Comparison of ENCODE assay signal across 8 mouse cellular contexts in genomic region chr6:127109402-127109930, GRCm38 (mm10). TPM values are rescaled to one million over a fixed set of nuclear protein-coding genes. Genes with fewer than 3 reads are reported as not detected.
DNase-seq lines count a peak whose midpoint lies in the region; ATAC-seq and TF ChIP-seq lines count a peak whose summit lies in the region.

Tigar (minus strand) TSS chr6:127109557.

- H3K9me3 ChIP-seq in hindbrain, embryonic 13.5 days = no peaks in the 10 kb centered on the region

- WGBS in hindbrain, embryonic 13.5 days = 1% methylated on average over 37 of the region's 37 CpGs

- in situ Hi-C loops in Patski (cut with MboI; ENCODE audit: low pct_unique_long_range_greater_than_20kb) = no loop called here

- peak within 1 kb of the TSS; percentile 9; the same call in 1 of the 2 replicates for H3K27ac ChIP-seq in hindbrain, embryonic 13.5 days

- H3K27me3 ChIP-seq in Patski = no peaks in the 10 kb centered on the region
- H3K27me3 ChIP-seq in hindbrain, embryonic 13.5 days = no peaks in the 10 kb centered on the region

- no peaks in the 10 kb centered on the region for H3K36me3 ChIP-seq in hindbrain, embryonic 13.5 days

- TF ChIP-seq CTCF in Patski (IDR thresholded peaks at IDR 0.05) = no peak

- CTCF ChIA-PET in Patski (lab: Charles Lee) = no interaction called here

- peak within 1 kb of the TSS; percentile 61 for H3K4me3 ChIP-seq in hindbrain, embryonic 13.5 days

- peak; percentile 59 for DNase-seq in Patski (ENCODE audit: low read depth, low spot score)
- peak; percentile 98 for DNase-seq in cerebellum, postnatal 14 days
- DNase-seq in frontal cortex, postnatal 14 days (ENCODE audit: low spot score in 2 of 2) = peak; percentile 90 to 93
- peak; percentile 79 to 83 for DNase-seq in layer of hippocampus, postnatal 25 days (ENCODE audit: extremely low spot score in 1 of 2, low spot score in 1 of 2)
- peak; percentile 96 for DNase-seq in lung, postnatal 25 days (ENCODE audit: low spot score)
- DNase-seq in retina, embryonic 14.5 days (ENCODE audit: low spot score) = peak; percentile 94
- DNase-seq in thymus, postnatal 4 days = peak; percentile 96

- peaks cover 16% of the 10 kb centered on the region for H3K4me1 ChIP-seq in hindbrain, embryonic 13.5 days (replicated peaks)

- peak within 1 kb of the TSS; percentile 86 for H3K4me2 ChIP-seq in hindbrain, embryonic 13.5 days

- peak within 1 kb of the TSS; percentile 80 for H3K9ac ChIP-seq in hindbrain, embryonic 13.5 days

- POLR2A ChIA-PET in Patski (lab: Charles Lee) = interaction anchor here (1.2 kb wide), 1 partner anchor 170 kb away, joined by 3 read pairs; the partner anchor contains the start of gene Rad51ap1

- ATAC-seq in Patski = peak; percentile 99
- ATAC-seq in hindbrain, embryonic 13.5 days (ENCODE audit: low FRiP score) = peak; percentile 100

RNA-seq across cellular contexts. Expression of gene Tigar, which starts in this region (rescaled TPM):
- polyA plus RNA-seq in Patski (2021) = 14.4 TPM
- polyA plus RNA-seq in hindbrain, embryonic 13.5 days (2015; fragmentation: Nextera tagmentation; extraction: Ambion mirVana) = 7.2 and 8.6 TPM in 2 replicates
- total RNA-seq in layer of hippocampus, postnatal 25 days (2021) = 10 to 100 TPM; 26.3 to 27.9 TPM

Comparison
In these comparisons a context has a peak if more than half of its experiments do, and no peak if none do; other contexts are left out.
1. Peak in every context shown above with its lines: DNase-seq, ATAC-seq, H3K4me3 ChIP-seq and H3K27ac ChIP-seq.